Mouse (Mus musculus) brain, embryonic 14.5 days (tissue): ENCODE measurements around the gene Sars2.

Experiments
- CTCF ChIP-seq: fragments of 200-500 bp; IDR thresholded peaks from 2 replicates; pipeline ENCODE4 v1.5.1; 2012; ENCODE audit warnings: inconsistent platforms, mild to moderate bottlenecking, moderate library complexity, borderline replicate concordance; ENCODE audit not compliant: insufficient read depth, insufficient read length; ENCODE audit errors: extremely low read depth
- POLR2A ChIP-seq: fragments of 200-500 bp; IDR thresholded peaks from 2 replicates; pipeline ENCODE4 v1.6.1; 2012; ENCODE audit warnings: mild to moderate bottlenecking, inconsistent platforms, borderline replicate concordance; ENCODE audit not compliant: poor library complexity, insufficient read depth, insufficient read length, severe bottlenecking; ENCODE audit errors: extremely low read depth

- TF ChIP-seq POLR2A (no peak), CTCF (no peak)
Measured at GRCm38 (mm10) chr7:28802846-28803588, 61.2 kb downstream of the Sars2 start.
